Mouse (Mus musculus) embryo, embryonic 11 days (tissue): ENCODE data around the gene Prom2.

ENCODE experiments used
- DNase-seq: peaks from one replicate; pipeline ENCODE4 v3.0.0-alpha.2; 2015

The Prom2 gene

DNA sequence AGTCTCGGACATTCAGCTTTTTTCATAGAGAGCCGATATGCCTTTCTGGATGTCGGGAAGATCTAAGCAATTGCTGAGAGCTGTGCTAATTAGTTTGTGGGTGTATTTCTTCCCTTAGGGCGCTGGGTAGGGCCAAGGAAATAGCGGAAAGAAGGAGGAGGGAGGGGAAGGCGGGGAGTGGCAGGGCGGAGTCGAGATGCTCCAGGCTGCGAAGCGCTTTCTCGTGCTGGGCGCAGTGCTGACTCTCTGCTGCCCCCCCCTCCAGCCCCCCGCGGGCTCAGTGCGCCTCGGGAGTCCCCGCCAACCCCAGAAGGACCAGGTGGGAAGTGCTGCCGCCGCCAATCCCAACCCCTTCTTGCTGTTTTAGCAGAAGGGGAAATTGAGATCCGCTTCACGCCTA, 58.3 kb downstream of the Prom2 start:
- peak; percentile 26 for DNase-seq

DNA sequence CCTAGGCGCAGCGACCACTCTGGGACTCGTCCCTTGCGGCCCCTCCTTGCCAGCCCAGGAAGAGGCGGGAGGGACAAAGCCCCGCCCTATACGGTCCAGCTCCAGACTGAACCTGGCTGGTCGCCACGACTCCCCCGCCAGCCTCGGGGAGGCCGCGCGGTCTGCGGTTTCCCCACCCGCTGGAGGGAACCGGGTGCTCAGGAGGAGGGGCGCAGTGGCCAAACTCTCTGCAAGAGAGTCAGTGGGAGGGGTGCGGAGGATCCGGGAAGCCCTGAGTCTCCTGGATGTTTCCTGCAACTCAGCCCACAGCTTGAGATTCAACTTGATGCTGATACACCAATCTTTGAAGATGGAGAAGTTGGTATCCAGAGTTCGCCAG, 58.7 kb downstream of the Prom2 start:
- peak; percentile 78 for DNase-seq

DNA sequence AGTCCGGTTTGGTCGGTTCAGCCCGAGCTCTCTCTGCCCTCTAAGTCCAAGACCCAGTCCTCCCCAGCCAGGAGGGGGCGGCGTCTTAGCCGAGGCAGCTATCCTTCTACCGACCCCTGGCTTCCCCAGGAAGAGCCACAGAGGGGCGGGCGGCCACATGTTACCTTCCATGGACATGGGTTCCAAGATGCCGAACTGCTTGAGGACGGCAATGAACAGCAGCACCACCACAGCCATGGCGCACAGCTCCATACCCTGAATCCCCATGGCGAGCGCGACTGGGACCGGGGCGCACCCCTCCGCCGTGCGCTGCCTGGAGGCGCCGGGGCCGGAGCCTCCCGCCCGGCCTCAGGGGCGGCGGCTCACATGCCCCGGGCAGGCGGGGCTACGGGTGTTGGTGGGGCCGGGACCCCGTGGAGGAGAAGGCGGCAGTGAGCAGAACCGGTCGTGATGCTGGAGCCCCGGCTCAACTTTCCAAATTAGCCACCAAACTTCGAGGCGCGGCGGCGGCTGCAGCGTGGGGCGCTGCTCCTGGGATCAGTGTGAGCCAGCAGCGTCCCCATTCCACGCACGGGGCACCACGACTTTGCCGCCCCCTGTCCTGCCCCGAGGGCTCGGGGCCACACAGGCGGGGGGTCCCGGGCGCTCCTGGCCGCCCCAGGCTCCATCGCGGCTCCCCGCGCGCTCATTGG, 59.3 kb downstream of the Prom2 start:
- DNase-seq, result peak; percentile 36

DNA sequence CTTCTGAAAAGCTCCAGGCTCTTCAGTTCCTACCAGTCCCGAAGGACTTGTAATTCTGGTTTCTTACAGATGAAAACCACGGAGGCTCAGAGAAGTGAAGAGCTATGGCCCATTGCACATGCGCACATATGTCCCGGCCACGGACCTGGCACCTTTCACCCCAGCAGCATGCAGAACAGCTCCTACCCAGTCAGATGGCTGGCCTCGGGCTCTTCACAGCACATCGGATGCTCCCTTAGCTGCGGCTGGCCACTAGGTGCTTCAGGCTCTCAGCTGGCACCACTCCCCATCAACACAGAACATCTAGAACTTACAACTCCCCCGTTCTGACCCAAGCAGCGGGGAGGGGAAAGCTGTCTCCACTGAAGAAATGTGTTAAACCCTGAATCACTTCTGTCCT, 61.5 kb downstream of the Prom2 start:
- no peak for DNase-seq

DNA sequence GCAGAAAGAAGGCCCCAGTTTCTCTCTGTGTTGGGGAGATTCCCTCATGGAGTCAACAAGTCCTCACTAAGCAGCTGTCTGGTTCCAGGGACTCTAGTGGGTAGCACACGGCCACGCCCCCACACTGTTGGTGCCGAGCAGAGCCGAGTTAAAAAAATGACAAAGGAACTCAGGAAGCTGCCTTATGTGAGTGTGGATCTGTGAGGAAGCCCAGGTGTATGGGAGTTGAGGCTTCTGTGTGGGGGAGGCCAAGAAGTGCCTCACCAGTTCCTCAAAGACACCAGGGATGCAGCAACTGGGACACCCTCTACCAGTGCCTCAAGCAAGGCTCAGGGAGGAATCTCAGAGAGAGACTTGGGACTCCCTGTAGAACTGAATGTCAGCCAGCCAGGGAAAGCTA, 62.1 kb downstream of the Prom2 start:
- DNase-seq, result no peak
